Mouse (Mus musculus) CH12.LX (cell line): ENCODE results near the gene Ric8b.

Experiments used
- BHLHE40 ChIP-seq: IDR thresholded peaks from 2 replicates; pipeline ENCODE4 v1.6.1; 2011; ENCODE audit warnings: mild to moderate bottlenecking, low read depth, low read length, improper control_type of control experiment
- CTCF ChIP-seq, 2 experiments: IDR thresholded peaks in 1 of 2; conservative IDR thresholded peaks in 1 of 2; 2 replicates each; pipeline ENCODE4 v1.5.1; 2011 to 2012; ENCODE audit warnings: low read depth in 2 of 2, low read length in 2 of 2, improper control_type of control experiment in 1 of 2, inconsistent platforms in 1 of 2, mild to moderate bottlenecking in 1 of 2, moderate library complexity in 1 of 2
- EP300 ChIP-seq: IDR thresholded peaks from 2 replicates; pipeline ENCODE4 v1.6.1; 2011; ENCODE audit warnings: low read length, improper control_type of control experiment
- MAFK ChIP-seq: IDR thresholded peaks from 2 replicates; pipeline ENCODE4 v1.6.1; 2011; ENCODE audit warnings: low read length, improper control_type of control experiment; ENCODE audit not compliant: insufficient replicate concordance
- NRF1 ChIP-seq: IDR thresholded peaks from 2 replicates; pipeline ENCODE4 v1.6.1; 2014; ENCODE audit warnings: low read depth, mild to moderate bottlenecking, inconsistent platforms, low read length, improper control_type of control experiment, moderate library complexity
- POLR2A ChIP-seq: IDR thresholded peaks from 2 replicates; pipeline ENCODE4 v1.6.1; 2011; ENCODE audit warnings: low read depth, mild to moderate bottlenecking, improper control_type of control experiment, low read length
- ZMIZ1 ChIP-seq: IDR thresholded peaks from 2 replicates; pipeline ENCODE4 v1.6.1; 2012; ENCODE audit warnings: low read depth, mild to moderate bottlenecking, inconsistent platforms, low read length, improper control_type of control experiment

GRCm38 (mm10) chr10:85054876-85055275, 137.5 kb downstream of the Ric8b start:
- TF ChIP-seq POLR2A (no peak), NRF1 (no peak), BHLHE40 (no peak), EP300 (no peak), CTCF (conservative IDR thresholded peaks at IDR 0.05 in 1 of 2, IDR thresholded peaks at IDR 0.05 in 1 of 2; ENCODE audit: low read depth in 2 of 2, low read length in 2 of 2) (no peak), MAFK (no peak), ZMIZ1 (no peak)
